Mouse (Mus musculus): ENCODE measurements around the gene Tsnaxip1.
A peak's percentile ranks its signal among the peaks of the same experiment; 100 is the strongest.

Tsnaxip1 gene

DNA sequence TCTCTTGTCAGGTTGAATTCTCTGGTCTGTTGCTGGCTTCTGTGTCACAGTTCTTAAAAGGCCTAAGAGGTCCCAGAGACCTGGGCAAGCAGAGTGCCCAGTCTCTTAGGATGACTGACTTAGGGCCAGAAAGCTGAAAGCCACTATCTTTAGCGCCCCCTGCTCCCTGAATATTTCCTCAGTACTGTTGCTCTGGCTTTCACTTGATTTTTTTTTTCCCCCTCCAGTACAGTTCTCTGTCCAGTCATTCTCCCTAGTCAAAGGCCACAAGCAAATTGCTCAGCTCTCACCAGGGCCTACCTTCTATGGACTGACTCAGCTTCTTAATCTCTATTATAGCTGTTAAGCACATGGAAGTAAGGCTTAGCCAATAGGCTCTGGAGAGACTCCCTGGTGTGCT, 34.4 kb downstream of the Tsnaxip1 start:
- DNase-seq (ENCODE audit: low spot score in 2 of 2) = peak in 1 of 2 experiments; percentile 20

GRCm38 (mm10) chr8:105866364-105867029, 39.0 kb downstream of the Tsnaxip1 start:
- DNase-seq (ENCODE audit: low spot score in 2 of 2) = no peak

- no peak for DNase-seq (ENCODE audit: low spot score in 2 of 2)
Observed at GRCm38 (mm10) chr8:105874301-105874700, 46.8 kb downstream of the Tsnaxip1 start.

DNA sequence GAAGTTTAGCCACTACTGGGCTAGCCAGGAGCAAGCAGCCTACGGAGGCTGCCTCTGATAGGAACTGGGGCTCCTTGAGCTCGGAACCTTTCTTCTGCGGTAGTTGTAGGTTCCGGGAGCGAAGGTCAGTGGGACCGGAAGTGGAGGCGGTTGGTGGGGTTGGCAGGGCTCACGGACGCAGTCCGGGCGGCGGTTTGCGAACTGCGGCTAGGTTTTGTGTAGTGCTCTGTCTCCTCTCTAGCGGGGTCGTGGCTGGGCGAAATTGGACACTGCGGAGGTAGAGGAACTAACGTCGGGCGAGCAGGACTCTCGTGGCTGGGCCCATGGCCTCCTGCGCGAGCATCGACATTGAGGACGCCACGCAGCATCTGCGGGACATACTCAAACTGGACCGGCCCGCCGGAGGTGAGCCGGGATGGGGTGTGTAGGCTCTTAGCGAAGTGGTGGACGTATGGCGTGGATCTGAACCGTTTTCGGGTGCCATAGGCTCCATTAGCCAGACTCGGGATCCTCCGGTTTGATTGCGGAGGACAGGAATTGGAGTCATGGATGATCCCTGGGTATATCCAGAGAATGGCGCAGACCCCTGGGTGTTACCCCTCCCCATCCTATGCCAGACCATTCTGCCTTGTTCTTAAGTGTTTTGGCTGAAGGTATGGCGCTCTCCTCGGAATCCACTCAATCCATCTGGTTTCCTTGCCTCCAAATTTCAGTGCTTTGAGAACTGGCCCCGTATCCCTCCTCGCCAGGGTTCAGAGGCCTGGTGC, 53.4 kb downstream of the Tsnaxip1 start, which contains the start of gene Edc4:
Gene Edc4 (plus strand): TSS at position 128 of the 767 bp plus-strand sequence.
- peak; percentile 72 to 85 for DNase-seq (ENCODE audit: low spot score in 2 of 2)

DNA sequence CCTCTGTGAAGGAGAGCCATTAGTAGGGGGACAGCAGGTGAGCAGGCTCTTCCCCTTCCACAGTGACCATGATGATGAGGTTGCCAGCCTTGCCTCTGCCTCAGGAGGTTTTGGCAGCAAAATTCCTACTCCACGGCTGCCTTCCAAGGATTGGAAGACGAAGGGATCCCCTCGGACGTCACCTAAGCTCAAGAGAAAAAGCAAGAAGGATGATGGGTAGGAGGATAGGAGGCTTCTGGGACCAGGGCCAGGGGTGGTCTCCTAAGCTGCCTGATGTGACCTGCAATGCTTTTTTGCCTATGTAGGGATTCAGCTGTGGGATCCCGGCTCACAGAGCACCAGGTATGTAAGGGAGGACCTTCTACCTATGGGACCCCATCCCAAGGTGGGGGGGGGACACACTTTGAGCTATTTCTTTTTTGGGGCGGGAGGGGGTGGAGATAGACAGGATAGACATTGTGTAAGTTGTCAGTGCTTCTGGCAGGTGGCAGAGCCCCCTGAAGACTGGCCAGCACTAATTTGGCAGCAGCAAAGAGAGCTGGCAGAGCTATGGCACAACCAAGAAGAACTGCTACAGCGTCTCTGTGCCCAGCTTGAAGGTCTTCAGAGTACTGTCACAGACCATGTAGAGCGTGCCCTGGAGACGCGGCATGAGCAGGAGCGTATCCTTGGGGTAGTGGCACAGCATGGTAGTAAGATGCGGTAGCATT, 62.4 kb downstream of the Tsnaxip1 start:
- DNase-seq (ENCODE audit: low spot score in 2 of 2) = no peak

GRCm38 (mm10) chr8:105890870-105891269, 63.3 kb downstream of the Tsnaxip1 start:
- no peak for DNase-seq (ENCODE audit: low spot score in 2 of 2)

GRCm38 (mm10) chr8:105892432-105892831, 64.9 kb downstream of the Tsnaxip1 start:
- DNase-seq (ENCODE audit: low spot score in 2 of 2) = peak in 1 of 2 experiments; percentile 36

DNA sequence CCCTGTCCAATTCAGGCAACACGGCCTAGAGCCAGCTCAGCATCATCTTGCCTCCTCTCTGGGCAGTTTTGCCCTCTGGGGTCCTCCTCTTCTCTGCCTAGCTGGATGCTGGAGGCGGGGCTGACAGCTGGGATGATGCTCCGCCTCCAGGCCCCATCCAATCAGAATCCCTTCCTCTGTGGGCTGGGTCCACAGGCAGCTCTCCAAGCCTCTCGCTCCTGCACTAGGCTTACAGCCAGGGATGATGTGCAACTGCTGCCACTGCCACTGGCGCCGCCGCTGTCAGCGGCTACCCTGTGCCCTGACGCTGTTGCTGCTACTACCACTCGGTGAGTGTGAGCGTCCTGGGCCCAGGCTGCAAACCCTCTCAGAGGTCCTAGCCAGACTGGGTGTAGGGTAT, 65.8 kb downstream of the Tsnaxip1 start, which contains the start of gene Nrn1l:
Gene Nrn1l (plus strand): TSS at position 229 of the 400 bp plus-strand sequence.
- DNase-seq (ENCODE audit: low spot score in 2 of 2) = peak; percentile 72 to 78
